Mouse (Mus musculus) ovary, adult 18-20 months (tissue): ENCODE results near the gene Tchh.
"Not testable (repeated sequence)": the region's sequence is repeated elsewhere in the genome, so short reads cannot be mapped to it uniquely, and the experiment has no call there.

ENCODE experiments used
- DNase-seq: peaks from one replicate; pipeline ENCODE4 v3.0.0; 2022; ENCODE audit warnings: low spot score, mixed read lengths

Gene Tchh

GRCm38 (mm10) chr3:93493992-93494391 is 51.9 kb downstream of the Tchh start:
- no peak for DNase-seq

- DNase-seq = not testable (repeated sequence)
Measured at GRCm38 (mm10) chr3:93494774-93495173, 52.6 kb downstream of the Tchh start.

GRCm38 (mm10) chr3:93497131-93497530 is 55.0 kb downstream of the Tchh start:
- no peak for DNase-seq
